Mouse (Mus musculus) midbrain, embryonic 12.5 days (tissue): ENCODE measurements at regions not wholly inside any gene's neighbourhood (a gene's known extent, or its start where the extent isn't known, plus 50 kb on each side); places are given as distances from the start of the nearest gene placed in this dataset.

Experiments used
- ATAC-seq: fragments of 200-750 bp; cut with Nextera tagmentation; 2 replicates; pipeline ENCODE4 v1.8.0; 2017; ENCODE audit warnings: low read depth, moderate TSS enrichment, moderate library complexity; ENCODE audit not compliant: low FRiP score
- H3K27ac ChIP-seq: fragments of 300-500 bp; sonication (generic); replicated peaks from 2 replicates; pipeline ENCODE4 v1.5.1; 2016; ENCODE audit warnings: mild to moderate bottlenecking
- H3K27me3 ChIP-seq: fragments of 300-500 bp; sonication (generic); 2 replicates; pipeline ENCODE4 v1.6.1; 2016; ENCODE audit warnings: mild to moderate bottlenecking
- H3K36me3 ChIP-seq: fragments of 300-500 bp; sonication (generic); 2 replicates; pipeline ENCODE4 v1.6.1; 2016
- H3K4me1 ChIP-seq: fragments of 300-500 bp; sonication (generic); 2 replicates; pipeline ENCODE4 v1.6.1; 2016
- H3K4me2 ChIP-seq: fragments of 300-500 bp; sonication (generic); replicated peaks from 2 replicates; pipeline ENCODE4 v1.6.1; 2016; ENCODE audit warnings: mild to moderate bottlenecking, moderate library complexity
- H3K4me3 ChIP-seq: fragments of 300-500 bp; sonication (generic); 2 replicates; pipeline ENCODE4 v1.5.1; 2016; ENCODE audit warnings: mild to moderate bottlenecking
- H3K9ac ChIP-seq: fragments of 300-500 bp; sonication (generic); replicated peaks from 2 replicates; pipeline ENCODE4 v1.6.1; 2016; ENCODE audit warnings: mild to moderate bottlenecking, moderate library complexity
- H3K9me3 ChIP-seq: fragments of 300-500 bp; sonication (generic); 2 replicates; pipeline ENCODE4 v1.6.1; 2016; ENCODE audit warnings: mild to moderate bottlenecking
- WGBS: fragments of 180-500 bp; shearing (Covaris S2); methylation state at CpG from one replicate; pipeline ENCODE4 v1.1.7; 2016; 5-methylcytosine and 5-hydroxymethylcytosine counted together

- H3K9me3 ChIP-seq = peaks cover 7% of the 10 kb centered on the region
- H3K4me2 ChIP-seq = no peak overlapping the region
- ATAC-seq = no peak
- no peak overlapping the region for H3K27ac ChIP-seq
- no peak overlapping the region for H3K9ac ChIP-seq
- H3K36me3 ChIP-seq = no peaks in the 10 kb centered on the region
- H3K27me3 ChIP-seq = no peaks in the 10 kb centered on the region; the same call in 1 of the 2 replicates
- WGBS = 85% methylated on average over 7 of the region's 7 CpGs
- no peak overlapping the region for H3K4me3 ChIP-seq
- no peaks in the 10 kb centered on the region for H3K4me1 ChIP-seq
These were observed 54.7 kb upstream of the Irx5 start for GRCm38 (mm10) chr8:92302694-92303093.

- Histone ChIP-seq H3K9ac (no peak overlapping the region), H3K36me3 (no peaks in the 10 kb centered on the region), H3K27me3 (no peaks in the 10 kb centered on the region; the same call in 1 of the 2 replicates), H3K27ac (no peak overlapping the region), H3K4me3 (no peak overlapping the region), H3K4me2 (no peak overlapping the region), H3K9me3 (peaks cover 7% of the 10 kb centered on the region), H3K4me1 (no peaks in the 10 kb centered on the region)
- 92% methylated on average over 3 of the region's 3 CpGs for WGBS
- no peak for ATAC-seq
These were observed 56.4 kb upstream of the Irx5 start for GRCm38 (mm10) chr8:92301029-92301428.

DNA sequence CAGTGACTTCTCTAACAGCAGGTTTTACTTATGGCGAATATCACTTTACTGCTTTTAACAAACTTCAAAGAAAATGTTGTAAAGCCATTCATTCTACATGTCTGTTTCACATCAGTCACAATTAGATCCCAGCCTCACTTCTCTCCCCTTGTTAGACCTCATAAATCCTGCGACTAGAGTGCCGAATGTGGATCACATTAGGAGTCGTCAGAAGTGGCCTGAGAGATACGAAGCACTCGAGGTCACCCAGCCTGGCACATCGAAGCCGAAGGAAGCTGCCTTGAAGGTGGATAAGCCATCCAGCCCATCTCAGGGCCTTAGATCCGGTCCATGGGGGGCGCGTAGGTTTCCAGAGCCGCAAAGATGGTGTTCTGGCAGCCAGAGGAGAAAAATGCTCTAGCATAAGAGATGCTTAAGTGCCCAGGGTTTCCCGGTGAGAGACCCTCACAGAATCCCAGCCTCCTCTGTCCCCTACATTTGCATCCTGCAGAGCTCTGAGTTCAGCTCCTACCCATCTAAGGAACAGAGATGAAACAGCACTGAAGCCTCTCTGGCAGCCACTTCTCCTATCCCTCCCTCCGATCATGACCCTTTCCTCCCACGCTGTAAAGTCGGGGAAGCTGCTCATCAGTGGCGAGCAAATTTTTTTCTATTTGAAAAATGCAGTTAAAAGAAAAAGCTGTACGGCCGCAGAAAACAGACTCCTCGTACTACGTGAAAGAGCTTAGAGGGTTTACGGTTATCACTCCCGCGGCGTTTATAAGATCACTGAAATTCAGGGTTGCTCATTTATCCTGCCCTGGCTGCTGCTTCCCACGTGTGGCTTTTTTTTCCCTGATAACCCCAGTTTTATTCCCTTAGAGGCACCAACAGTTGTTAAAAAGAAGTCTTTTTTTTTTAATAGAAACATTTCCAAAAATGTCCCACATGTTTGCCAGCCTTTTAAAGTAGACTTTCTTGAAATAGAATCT, 70.3 kb upstream of the Irx5 start:
- Histone ChIP-seq H3K9ac (no peak overlapping the region), H3K27ac (no peak overlapping the region), H3K36me3 (no peaks in the 10 kb centered on the region), H3K27me3 (no peaks in the 10 kb centered on the region), H3K4me2 (no peak overlapping the region), H3K9me3 (no peaks in the 10 kb centered on the region), H3K4me3 (no peak overlapping the region), H3K4me1 (no peaks in the 10 kb centered on the region)
- no peak for ATAC-seq
- WGBS = 78% methylated on average over 26 of the region's 26 CpGs

GRCm38 (mm10) chr8:92275755-92276154, 81.7 kb upstream of the Irx5 start:
- Histone ChIP-seq H3K27me3 (no peaks in the 10 kb centered on the region), H3K36me3 (no peaks in the 10 kb centered on the region), H3K4me3 (no peak overlapping the region), H3K9me3 (no peaks in the 10 kb centered on the region), H3K9ac (no peak overlapping the region), H3K4me2 (no peak overlapping the region), H3K27ac (no peak overlapping the region), H3K4me1 (no peaks in the 10 kb centered on the region)
- ATAC-seq = no peak
- WGBS = 93% methylated on average over 5 of the region's 5 CpGs

DNA sequence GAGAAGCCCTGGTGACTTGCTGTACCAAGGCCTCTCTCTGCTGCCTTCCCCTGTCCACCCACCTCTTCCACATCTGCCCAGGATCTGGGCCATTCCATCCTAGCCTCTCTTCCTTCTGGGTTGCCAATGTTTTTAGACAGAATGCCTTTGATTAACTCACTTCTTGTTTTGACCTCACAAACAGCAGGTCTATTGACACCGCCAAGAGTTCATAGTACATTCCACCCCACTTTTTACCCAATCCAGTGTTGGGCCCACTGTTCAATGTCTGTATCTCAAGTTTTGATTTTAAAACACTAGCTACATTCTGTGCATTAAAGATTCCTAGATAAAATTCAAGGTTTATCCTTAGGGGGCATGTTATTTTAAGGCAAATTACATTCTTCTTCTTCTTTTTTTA, 84.7 kb upstream of the Irx5 start:
- Histone ChIP-seq H3K9me3 (peaks cover 5% of the 10 kb centered on the region; the same call in 1 of the 2 replicates), H3K27me3 (no peaks in the 10 kb centered on the region), H3K27ac (no peak overlapping the region), H3K4me3 (no peak overlapping the region), H3K36me3 (no peaks in the 10 kb centered on the region), H3K9ac (no peak overlapping the region), H3K4me1 (no peaks in the 10 kb centered on the region), H3K4me2 (no peak overlapping the region)
- 92% methylated on average over 1 of the region's 1 CpGs for WGBS
- no peak for ATAC-seq

DNA sequence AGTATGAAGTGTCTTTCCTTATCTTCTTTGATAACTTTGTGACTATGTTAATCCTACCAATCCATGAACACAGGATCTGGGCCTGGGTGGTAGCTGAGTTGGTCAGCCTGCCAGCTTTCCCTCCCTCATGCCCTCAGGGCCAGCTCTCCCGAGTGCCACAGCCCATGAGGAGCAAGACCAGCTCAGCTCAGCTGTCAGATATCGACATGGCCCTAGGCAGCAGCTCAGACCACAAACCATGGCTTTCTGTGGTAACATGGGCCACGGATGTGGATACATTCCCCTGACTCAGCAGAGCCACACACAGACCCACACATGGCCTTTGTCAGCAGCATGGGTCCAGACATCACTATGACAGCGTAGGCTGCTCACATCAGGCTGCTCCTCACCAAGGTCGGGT, 85.4 kb upstream of the Irx5 start:
- no peak for ATAC-seq
- 82% methylated on average over 5 of the region's 5 CpGs for WGBS
- Histone ChIP-seq H3K4me1 (no peaks in the 10 kb centered on the region), H3K27me3 (no peaks in the 10 kb centered on the region), H3K27ac (no peak overlapping the region), H3K36me3 (no peaks in the 10 kb centered on the region), H3K9ac (no peak overlapping the region), H3K4me3 (no peak overlapping the region), H3K4me2 (no peak overlapping the region), H3K9me3 (peaks cover 5% of the 10 kb centered on the region; the same call in 1 of the 2 replicates)

DNA sequence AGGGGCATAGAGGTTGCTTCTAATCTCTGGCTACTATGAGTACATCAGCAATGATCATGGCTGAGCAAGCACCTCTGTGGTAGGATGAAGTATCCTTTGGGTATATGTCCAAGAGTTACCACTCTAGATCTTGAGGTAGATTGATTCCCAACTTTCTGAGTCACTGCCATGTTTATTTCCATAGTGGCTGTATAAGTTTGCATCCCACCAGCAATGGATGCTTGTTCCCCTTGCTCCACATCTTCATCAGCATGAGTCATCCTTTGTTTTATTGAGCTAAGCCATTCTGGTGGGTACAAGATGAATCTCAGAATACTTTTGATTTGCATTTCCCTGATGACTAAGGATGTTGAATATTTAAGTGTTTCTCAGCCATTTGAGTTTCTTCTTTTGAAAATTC, 86.8 kb upstream of the Irx5 start:
- Histone ChIP-seq H3K4me2 (no peak overlapping the region), H3K9ac (no peak overlapping the region), H3K27ac (no peak overlapping the region), H3K4me3 (no peak overlapping the region), H3K36me3 (no peaks in the 10 kb centered on the region), H3K9me3 (peaks cover 5% of the 10 kb centered on the region; the same call in 1 of the 2 replicates), H3K4me1 (peaks cover 7% of the 10 kb centered on the region; the same call in 1 of the 2 replicates), H3K27me3 (no peaks in the 10 kb centered on the region)
- no peak for ATAC-seq

DNA sequence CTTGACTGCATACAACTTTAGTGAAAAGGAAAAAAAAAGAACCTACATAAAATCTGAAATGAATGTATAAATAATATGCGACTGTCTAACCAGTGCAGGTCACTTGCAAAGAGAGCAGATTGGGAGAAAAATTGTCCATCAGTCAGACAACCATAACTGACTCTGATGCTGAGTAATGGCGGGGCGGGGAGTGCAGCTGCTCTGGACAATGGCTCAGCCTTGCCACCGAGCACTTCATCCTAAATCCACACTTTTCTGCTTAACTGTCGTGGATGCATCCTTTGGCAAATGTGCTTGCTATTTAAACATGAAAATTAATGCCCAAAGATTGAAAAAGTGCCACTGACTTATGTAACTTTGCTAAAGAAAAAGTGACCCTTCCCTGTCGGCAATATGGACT, 90.0 kb upstream of the Irx5 start:
- no peak for ATAC-seq

DNA sequence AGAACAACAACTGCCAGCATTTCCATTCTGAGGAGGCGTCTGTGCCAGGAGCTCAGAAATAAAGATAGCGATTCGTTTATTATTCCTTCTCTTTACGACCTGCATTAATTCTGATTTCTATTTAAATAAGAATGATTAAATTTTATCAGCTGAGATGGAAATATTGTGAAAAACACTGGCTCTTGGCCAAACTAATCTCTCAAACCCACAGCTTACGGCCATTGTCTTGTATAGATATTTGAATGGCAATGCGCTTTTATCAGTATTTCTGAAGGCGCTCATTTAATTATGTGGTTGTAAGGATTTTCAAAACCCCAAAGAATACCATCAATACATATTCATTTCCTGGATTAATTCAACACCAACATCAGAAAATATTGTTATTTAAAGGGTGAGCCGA, 97.4 kb upstream of the Irx5 start:
- no peaks in the 10 kb centered on the region; the same call in 1 of the 2 replicates for H3K4me1 ChIP-seq
- H3K36me3 ChIP-seq = no peaks in the 10 kb centered on the region
- no peak for ATAC-seq
- no peak overlapping the region for H3K4me3 ChIP-seq
- WGBS = 69% methylated on average over 8 of the region's 8 CpGs
- H3K4me2 ChIP-seq = no peak overlapping the region
- H3K27ac ChIP-seq = no peak overlapping the region
- H3K27me3 ChIP-seq = peaks cover 23% of the 10 kb centered on the region
- no peaks in the 10 kb centered on the region for H3K9me3 ChIP-seq
- H3K9ac ChIP-seq = no peak overlapping the region

More for the DNA sequence above, 90.0 kb upstream of the Irx5 start:
- H3K4me3 ChIP-seq = no peak overlapping the region
- peaks cover 5% of the 10 kb centered on the region; the same call in 1 of the 2 replicates for H3K9me3 ChIP-seq
- peaks cover 7% of the 10 kb centered on the region; the same call in 1 of the 2 replicates for H3K4me1 ChIP-seq
- peaks cover 19% of the 10 kb centered on the region for H3K27me3 ChIP-seq
- H3K4me2 ChIP-seq = no peak overlapping the region
- H3K36me3 ChIP-seq = no peaks in the 10 kb centered on the region
- WGBS = 76% methylated on average over 6 of the region's 6 CpGs
- H3K27ac ChIP-seq = no peak overlapping the region
- no peak overlapping the region for H3K9ac ChIP-seq

GRCm38 (mm10) chr8:92258258-92258657, 99.2 kb upstream of the Irx5 start:
- Histone ChIP-seq H3K4me1 (peaks cover 2% of the 10 kb centered on the region), H3K27ac (no peak overlapping the region), H3K27me3 (peaks cover 13% of the 10 kb centered on the region), H3K4me3 (no peak overlapping the region), H3K9me3 (no peaks in the 10 kb centered on the region), H3K36me3 (no peaks in the 10 kb centered on the region), H3K9ac (no peak overlapping the region), H3K4me2 (no peak overlapping the region)
- 66% methylated on average over 6 of the region's 6 CpGs for WGBS
- ATAC-seq = no peak

DNA sequence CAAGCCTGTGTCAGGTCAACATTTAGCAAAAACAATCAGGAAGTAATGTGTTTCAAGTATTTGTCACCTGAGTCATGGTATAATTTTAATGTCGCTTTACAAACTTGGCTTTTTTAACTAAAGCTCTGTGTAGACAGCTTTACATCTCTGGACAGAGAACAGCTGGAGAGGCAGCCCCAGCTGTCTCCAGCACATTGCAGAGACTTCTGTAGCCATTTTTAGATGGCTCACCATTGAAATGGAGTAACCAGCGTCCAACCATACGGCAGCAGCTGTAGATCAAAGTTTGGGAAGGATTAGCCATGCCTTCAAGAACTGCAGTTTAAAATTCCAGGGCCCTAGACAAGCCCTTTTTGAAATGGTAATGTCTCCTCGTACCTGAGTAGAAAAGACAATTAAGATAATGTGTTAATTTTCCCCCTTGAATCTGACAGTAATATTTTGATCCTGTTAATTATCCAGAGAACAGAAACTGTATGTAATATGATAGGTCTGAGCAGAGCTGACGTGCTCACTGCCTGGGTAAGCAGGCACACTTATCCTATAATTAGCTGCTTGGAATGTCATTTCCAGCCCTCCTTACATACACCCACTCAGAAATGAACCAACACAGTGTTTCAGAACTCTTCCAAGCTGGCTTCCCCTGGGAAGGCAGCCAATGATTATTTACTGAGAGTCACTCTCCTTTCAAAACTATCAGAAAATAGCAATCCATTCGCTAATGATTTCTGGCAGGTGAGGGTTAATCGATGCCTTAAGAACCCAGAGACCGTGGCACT, 104.6 kb upstream of the Irx5 start:
- no peak overlapping the region for H3K27ac ChIP-seq
- H3K4me3 ChIP-seq = no peak overlapping the region
- no peak for ATAC-seq
- peaks cover 9% of the 10 kb centered on the region for H3K27me3 ChIP-seq
- H3K9me3 ChIP-seq = no peaks in the 10 kb centered on the region
- H3K9ac ChIP-seq = no peak overlapping the region
- WGBS = 53% methylated on average over 8 of the region's 8 CpGs
- H3K36me3 ChIP-seq = no peaks in the 10 kb centered on the region
- no peak overlapping the region for H3K4me2 ChIP-seq
- peaks cover 12% of the 10 kb centered on the region for H3K4me1 ChIP-seq

DNA sequence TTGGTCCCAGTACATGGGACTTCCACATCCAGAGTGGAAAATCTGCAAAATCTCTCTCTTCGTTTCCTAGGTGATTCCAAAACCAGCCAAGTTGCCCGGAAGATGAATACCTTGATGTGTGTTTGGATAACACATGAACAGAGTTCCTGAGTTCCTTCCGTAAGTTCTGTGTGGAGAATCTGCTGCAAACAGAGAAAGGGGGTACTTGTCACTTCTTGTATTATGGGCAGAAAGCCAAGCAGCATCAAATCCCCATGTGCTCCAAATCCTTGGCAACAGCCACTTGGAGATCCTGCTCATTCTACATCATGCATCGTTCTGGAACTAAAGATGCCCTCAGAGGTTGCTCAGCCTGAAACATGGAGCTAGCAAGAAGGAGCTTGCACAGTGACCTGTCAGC, 111.1 kb upstream of the Irx5 start:
- ATAC-seq = no peak
- no peaks in the 10 kb centered on the region for H3K36me3 ChIP-seq
- no peak overlapping the region for H3K4me3 ChIP-seq
- H3K27ac ChIP-seq = no peak overlapping the region
- no peak overlapping the region for H3K9ac ChIP-seq
- H3K27me3 ChIP-seq = peaks cover 13% of the 10 kb centered on the region
- peaks cover under 1% of the 10 kb centered on the region; the same call in 1 of the 2 replicates for H3K4me1 ChIP-seq
- no peak overlapping the region for H3K4me2 ChIP-seq
- no peaks in the 10 kb centered on the region for H3K9me3 ChIP-seq
- WGBS = 87% methylated on average over 4 of the region's 4 CpGs
